Mouse (Mus musculus) lung, adult 2 months (tissue): ENCODE results near the gene Gtf2h3.

Source experiments
- CTCF ChIP-seq: fragments of 200-500 bp; IDR thresholded peaks from 2 replicates; pipeline ENCODE4 v1.5.1; 2011; ENCODE audit warnings: mild to moderate bottlenecking, low read length, control low read depth; ENCODE audit not compliant: insufficient read depth
- POLR2A ChIP-seq: fragments of 200-500 bp; IDR thresholded peaks from 2 replicates; pipeline ENCODE4 v1.6.1; 2011; ENCODE audit warnings: low read depth, mild to moderate bottlenecking, control low read depth, low read length, borderline replicate concordance; ENCODE audit errors: extremely low read depth

DNA sequence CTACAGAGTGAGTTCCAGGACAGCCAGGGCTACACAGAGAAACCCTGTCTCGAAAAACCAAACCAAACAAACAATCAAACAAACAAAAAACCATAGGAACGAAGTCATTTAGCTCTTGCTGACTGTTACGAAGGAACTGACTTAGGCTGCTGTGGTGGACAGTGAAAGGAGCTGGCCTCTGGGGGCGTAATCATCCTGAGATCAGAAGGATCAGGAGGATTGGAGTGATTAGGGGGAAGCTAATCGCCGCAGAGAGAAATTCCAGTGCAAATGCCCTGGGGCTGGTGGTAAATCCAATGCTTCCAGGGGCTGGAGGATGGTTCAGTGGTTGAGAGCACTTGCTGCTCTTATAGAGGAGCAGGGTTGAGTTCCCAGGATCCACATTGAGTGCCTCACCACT is 25.3 kb upstream of the Gtf2h3 start:
- TF ChIP-seq POLR2A (no peak), CTCF (no peak)
